Mouse (Mus musculus) stomach, embryonic 16.5 days (tissue): Measurements from ENCODE around the gene Ptbp3. TPM values are rescaled to one million over a fixed set of nuclear protein-coding genes. Genes with fewer than 3 reads are reported as not detected.
"Not testable (repeated sequence)": the region's sequence is repeated elsewhere in the genome, so short reads cannot be mapped to it uniquely, and the experiment has no call there.

Source experiments
- ATAC-seq: fragments of 200-750 bp; cut with Nextera tagmentation; 2 replicates; pipeline ENCODE4 v1.8.0; 2017; ENCODE audit warnings: moderate number of reproducible peaks, moderate TSS enrichment; ENCODE audit not compliant: insufficient read depth, low FRiP score
- H3K27ac ChIP-seq: fragments of 300-500 bp; sonication (generic); 2 replicates; pipeline ENCODE4 v1.5.1; 2014; ENCODE audit warnings: low read length
- H3K27me3 ChIP-seq: fragments of 300-500 bp; sonication (generic); 2 replicates; pipeline ENCODE4 v1.6.1; 2014; ENCODE audit warnings: low read length, control low read depth, mixed read lengths; ENCODE audit not compliant: control insufficient read depth, insufficient read depth
- H3K36me3 ChIP-seq: fragments of 300-500 bp; sonication (generic); 2 replicates; pipeline ENCODE4 v1.6.1; 2014; ENCODE audit warnings: low read length; ENCODE audit not compliant: control insufficient read depth, insufficient read depth
- H3K4me1 ChIP-seq: fragments of 300-500 bp; sonication (generic); 2 replicates; pipeline ENCODE4 v1.6.1; 2014; ENCODE audit warnings: low read length, control low read depth, mixed read lengths; ENCODE audit not compliant: control insufficient read depth, insufficient read depth
- H3K4me2 ChIP-seq: fragments of 300-500 bp; sonication (generic); 2 replicates; pipeline ENCODE4 v1.6.1; 2014; ENCODE audit warnings: low read depth, low read length, mixed read lengths
- H3K4me3 ChIP-seq: fragments of 300-500 bp; sonication (generic); replicated peaks from 2 replicates; pipeline ENCODE4 v1.5.1; 2014; ENCODE audit warnings: mild to moderate bottlenecking, low read length
- H3K9ac ChIP-seq: fragments of 300-500 bp; sonication (generic); 2 replicates; pipeline ENCODE4 v1.6.1; 2014; ENCODE audit warnings: low read length
- H3K9me3 ChIP-seq: fragments of 300-500 bp; sonication (generic); replicated peaks from 2 replicates; pipeline ENCODE4 v1.6.1; 2016; ENCODE audit warnings: low read length, control low read depth; ENCODE audit not compliant: control insufficient read depth
- WGBS: fragments of 180-500 bp; shearing (Covaris S2); extraction: QIAGEN DNeasy Blood & Tissue Kit; methylation state at CpG from one replicate; pipeline ENCODE4 v1.1.7; 2014; 5-methylcytosine and 5-hydroxymethylcytosine counted together
- polyA plus RNA-seq: library from polyadenylated mRNA; unstranded; fragments of >200 nt; fragmentation: Nextera tagmentation; extraction: Ambion mirVana; gene quantifications from 2 replicates; pipeline ENCODE4 v1.2.1, GENCODE M21; 2015

Ptbp3 gene
- polyA plus RNA-seq, 1 experiment from 2014 or later: 54.4 TPM

GRCm38 (mm10) chr4:59580495-59581281, 31.5 kb upstream of the Ptbp3 start:
- H3K36me3 ChIP-seq: no peaks in the 10 kb centered on the region
- H3K9me3 ChIP-seq: no peaks in the 10 kb centered on the region
- H3K4me3 ChIP-seq: peak overlapping the region; percentile 51
- ATAC-seq: peak; percentile 3; the same call in 1 of the 2 replicates
- under 1% methylated on average over 23 of the region's 23 CpGs for WGBS
- peaks cover 10% of the 10 kb centered on the region; the same call in 1 of the 2 replicates for H3K4me1 ChIP-seq
- H3K4me2 ChIP-seq: peak overlapping the region; percentile 72
- H3K27ac ChIP-seq: peak overlapping the region; percentile 85
- peak overlapping the region; percentile 67 for H3K9ac ChIP-seq
- no peaks in the 10 kb centered on the region for H3K27me3 ChIP-seq

GRCm38 (mm10) chr4:59575184-59575958, 26.2 kb upstream of the Ptbp3 start:
- Histone ChIP-seq H3K9me3 (no peaks in the 10 kb centered on the region), H3K4me1 (0 out of 2 replicates have a peak, but pooled peaks cover 4% of the 10 kb centered on the region), H3K36me3 (no peaks in the 10 kb centered on the region), H3K27ac (no peak overlapping the region), H3K9ac (no peak overlapping the region), H3K27me3 (no peaks in the 10 kb centered on the region), H3K4me3 (no peak overlapping the region), H3K4me2 (no peak overlapping the region)
- 78% methylated on average over 11 of the region's 11 CpGs for WGBS
- no peak for ATAC-seq

DNA sequence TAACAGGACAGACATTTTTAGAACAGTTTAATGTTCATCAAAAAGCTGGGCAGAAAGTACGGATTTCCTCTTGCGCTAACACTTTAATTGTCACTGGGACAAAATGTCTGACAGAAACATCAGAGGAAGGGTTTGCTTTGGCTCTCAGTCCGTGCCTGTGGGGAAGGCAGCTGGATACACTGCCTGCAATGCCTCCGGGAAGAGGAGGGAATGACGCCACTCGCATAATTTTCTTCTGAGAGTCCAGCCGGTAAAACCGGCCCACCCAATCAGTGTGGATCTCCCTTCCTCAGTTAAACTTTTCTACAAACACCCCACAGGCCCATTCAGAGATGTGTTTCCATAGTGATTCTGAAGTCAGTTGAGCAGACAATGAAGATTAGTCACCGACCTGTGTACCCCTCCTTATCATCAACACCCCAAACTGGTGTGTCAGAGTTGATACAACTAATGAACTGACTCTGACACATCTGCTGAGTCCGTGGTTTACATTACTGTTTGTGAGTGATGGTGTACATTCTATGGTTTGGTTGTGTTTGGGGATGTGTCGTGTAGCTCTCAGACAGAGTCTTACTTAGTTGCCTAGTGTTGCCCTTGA, 23.5 kb upstream of the Ptbp3 start:
- H3K27me3 ChIP-seq: no peaks in the 10 kb centered on the region
- H3K4me3 ChIP-seq: no peak overlapping the region
- H3K4me2 ChIP-seq: no peak overlapping the region
- no peaks in the 10 kb centered on the region for H3K36me3 ChIP-seq
- no peak for ATAC-seq
- H3K27ac ChIP-seq: no peak overlapping the region
- WGBS: 81% methylated on average over 11 of the region's 11 CpGs
- H3K9ac ChIP-seq: no peak overlapping the region
- no peaks in the 10 kb centered on the region for H3K9me3 ChIP-seq
- no peaks in the 10 kb centered on the region for H3K4me1 ChIP-seq

DNA sequence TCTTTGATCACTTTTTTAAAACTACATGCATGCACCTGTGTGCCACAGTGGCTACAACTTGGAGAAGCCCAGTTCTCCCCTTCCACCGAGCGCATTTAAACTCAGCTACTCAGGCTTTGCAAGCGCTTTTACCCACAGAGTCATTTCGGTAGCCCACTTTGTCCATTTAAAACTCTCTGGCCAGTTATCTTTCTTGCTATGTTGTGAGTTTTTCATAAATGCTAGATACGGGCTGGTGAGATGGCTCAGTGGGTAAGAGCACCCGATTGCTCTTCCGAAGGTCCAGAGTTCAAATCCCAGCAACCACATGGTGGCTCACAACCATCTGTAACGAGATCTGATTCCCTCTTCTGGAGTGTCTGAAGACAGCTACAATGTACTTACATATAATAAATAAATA, 21.4 kb upstream of the Ptbp3 start:
- ATAC-seq, H3K4me1 ChIP-seq, H3K36me3 ChIP-seq, H3K27ac ChIP-seq, H3K4me3 ChIP-seq, H3K9me3 ChIP-seq, H3K4me2 ChIP-seq, H3K9ac ChIP-seq, H3K27me3 ChIP-seq: not testable (repeated sequence)
- WGBS: 92% methylated on average over 7 of the region's 8 CpGs

GRCm38 (mm10) chr4:59569538-59569937, 20.4 kb upstream of the Ptbp3 start:
- no peak overlapping the region for H3K4me2 ChIP-seq
- H3K9me3 ChIP-seq: no peaks in the 10 kb centered on the region; the same call in 1 of the 2 replicates
- no peak overlapping the region for H3K4me3 ChIP-seq
- WGBS: 1% methylated on average over 7 of the region's 7 CpGs
- no peaks in the 10 kb centered on the region for H3K27me3 ChIP-seq
- no peak overlapping the region for H3K27ac ChIP-seq
- H3K36me3 ChIP-seq: no peaks in the 10 kb centered on the region
- peak; percentile 64; the same call in 1 of the 2 replicates for ATAC-seq
- H3K4me1 ChIP-seq: no peaks in the 10 kb centered on the region
- no peak overlapping the region for H3K9ac ChIP-seq

DNA sequence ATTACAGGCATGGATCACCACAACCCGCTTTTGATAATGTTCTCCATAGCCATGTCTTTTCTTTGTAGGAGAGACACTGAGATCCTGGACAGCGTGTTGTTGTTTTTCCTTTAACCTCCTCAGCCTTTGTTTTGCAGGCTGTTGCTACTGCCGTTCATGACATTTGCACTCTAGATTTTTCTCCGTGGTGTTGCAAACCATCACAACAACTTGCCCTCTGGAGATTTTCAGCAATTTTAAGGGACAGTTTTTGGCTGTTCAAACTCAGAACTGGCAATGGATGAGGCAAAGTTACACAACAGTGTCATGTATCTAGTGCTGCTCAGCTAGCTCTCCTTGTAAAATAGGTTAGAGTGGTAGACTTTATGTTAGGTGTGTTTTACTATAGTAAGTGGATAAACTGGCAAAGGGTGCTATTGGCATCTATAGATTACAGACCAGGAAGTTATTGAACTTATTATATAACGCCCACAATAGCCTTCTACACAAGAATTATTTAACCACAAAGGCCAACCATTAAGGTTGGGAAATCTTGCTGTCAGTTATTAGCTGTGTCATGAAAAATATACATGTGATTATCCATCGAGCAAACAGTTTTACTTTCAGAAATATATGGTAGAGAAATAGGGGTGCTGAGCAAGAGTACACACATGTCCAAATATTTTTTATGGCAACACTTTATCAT, 18.6 kb upstream of the Ptbp3 start:
- Histone ChIP-seq H3K27ac (no peak overlapping the region), H3K4me2 (no peak overlapping the region), H3K4me3 (no peak overlapping the region), H3K4me1 (no peaks in the 10 kb centered on the region), H3K27me3 (no peaks in the 10 kb centered on the region), H3K9ac (no peak overlapping the region), H3K9me3 (no peaks in the 10 kb centered on the region; the same call in 1 of the 2 replicates), H3K36me3 (no peaks in the 10 kb centered on the region)
- no peak for ATAC-seq
- WGBS: 81% methylated on average over 6 of the region's 6 CpGs

GRCm38 (mm10) chr4:59565571-59566188, 16.5 kb upstream of the Ptbp3 start:
- Histone ChIP-seq H3K36me3 (no peaks in the 10 kb centered on the region), H3K27ac (no peak overlapping the region), H3K4me3 (no peak overlapping the region), H3K4me1 (no peaks in the 10 kb centered on the region), H3K9ac (no peak overlapping the region), H3K4me2 (no peak overlapping the region), H3K9me3 (no peaks in the 10 kb centered on the region; the same call in 1 of the 2 replicates), H3K27me3 (no peaks in the 10 kb centered on the region)
- 74% methylated on average over 8 of the region's 8 CpGs for WGBS
- ATAC-seq: no peak

DNA sequence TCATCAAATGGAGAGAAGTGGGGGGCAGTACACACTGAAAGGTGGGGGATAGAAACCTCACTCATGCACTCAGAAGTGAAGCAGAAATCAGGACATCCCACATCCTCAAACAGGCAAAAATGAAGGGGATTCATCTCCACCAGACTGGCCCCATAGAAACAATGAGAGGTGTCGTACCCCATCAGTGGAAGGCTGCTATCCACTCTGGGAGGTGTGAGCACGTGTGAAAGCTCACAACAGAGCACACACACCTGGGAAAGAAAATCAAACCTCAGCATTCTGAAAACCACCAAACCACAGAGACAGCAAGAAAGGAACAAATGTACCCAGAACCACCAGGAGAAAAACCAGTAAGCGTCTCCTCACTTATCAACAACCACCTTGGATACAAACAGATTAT, 15.0 kb upstream of the Ptbp3 start:
- Histone ChIP-seq H3K4me2 (no peak overlapping the region), H3K9me3 (no peaks in the 10 kb centered on the region; the same call in 1 of the 2 replicates), H3K27me3 (no peaks in the 10 kb centered on the region), H3K36me3 (no peaks in the 10 kb centered on the region), H3K4me3 (no peak overlapping the region), H3K27ac (no peak overlapping the region), H3K4me1 (no peaks in the 10 kb centered on the region), H3K9ac (no peak overlapping the region)
- WGBS: 69% methylated on average over 3 of the region's 3 CpGs
- no peak for ATAC-seq
